Mouse (Mus musculus): ENCODE measurements at regions not wholly inside any gene's neighbourhood (a gene's known extent, or its start where the extent isn't known, plus 50 kb on each side); places are given as distances from the start of the nearest gene placed in this dataset.

DNA sequence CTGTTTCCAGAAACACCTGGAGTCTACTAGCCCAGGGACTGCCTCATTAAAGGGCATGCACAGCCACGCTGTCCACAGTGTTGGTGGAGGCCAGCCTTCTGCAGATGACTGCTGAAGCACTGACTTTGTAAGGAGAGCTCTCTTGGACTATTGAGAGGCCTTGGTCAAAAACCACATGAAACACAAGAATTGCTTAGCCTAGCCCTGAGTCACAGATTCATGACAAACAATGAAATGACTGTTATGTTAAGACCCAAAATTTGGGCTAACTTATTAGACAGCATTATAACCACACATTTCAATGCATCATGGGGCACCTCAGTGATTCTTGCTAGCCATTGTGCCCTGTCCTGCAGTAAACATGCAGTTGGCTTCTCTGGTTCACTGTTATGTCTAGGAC is 202.1 kb upstream of the Klf4 start:
- no peak for DNase-seq (ENCODE audit: low spot score)

DNA sequence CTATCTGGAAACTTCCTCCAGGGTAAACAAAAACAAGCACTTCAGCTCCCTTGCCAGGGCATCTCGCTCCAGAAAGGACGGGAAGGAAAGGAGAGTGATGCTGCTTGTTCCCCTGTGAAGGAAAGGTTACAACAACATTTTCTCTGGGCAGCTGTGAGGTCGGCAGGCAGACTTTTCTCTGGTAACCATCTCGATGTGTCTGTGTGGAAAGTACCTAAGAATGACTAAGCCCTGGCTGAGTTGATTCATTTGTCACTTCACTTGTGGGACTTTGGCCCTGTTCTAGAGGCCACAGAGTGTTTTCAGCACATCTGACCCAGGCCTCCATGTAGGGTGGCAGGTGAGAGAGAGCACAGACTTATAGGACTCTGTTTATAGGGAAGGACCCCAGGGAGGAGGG is 201.0 kb upstream of the Klf4 start:
- no peak for DNase-seq (ENCODE audit: low spot score)

DNA sequence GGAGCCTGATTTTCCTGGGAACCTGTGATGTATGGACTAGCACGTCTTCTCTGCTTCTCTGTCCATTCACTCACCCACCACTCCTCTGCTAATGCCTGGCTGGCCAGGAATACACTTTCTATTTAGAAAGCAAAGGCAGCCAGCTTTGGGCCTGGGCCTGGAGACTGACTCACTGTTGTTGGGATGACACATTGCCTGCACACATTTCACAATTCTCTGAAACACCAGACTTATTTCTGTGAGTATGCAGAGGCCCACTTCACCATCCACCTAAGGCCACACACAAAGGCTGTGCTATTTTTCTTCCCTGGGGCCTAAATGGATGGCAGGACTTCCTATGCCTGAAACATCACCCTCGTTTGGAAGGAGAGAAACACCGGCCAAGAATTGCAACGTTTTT is 199.7 kb upstream of the Klf4 start:
- DNase-seq (ENCODE audit: low spot score) = peak; percentile 39

DNA sequence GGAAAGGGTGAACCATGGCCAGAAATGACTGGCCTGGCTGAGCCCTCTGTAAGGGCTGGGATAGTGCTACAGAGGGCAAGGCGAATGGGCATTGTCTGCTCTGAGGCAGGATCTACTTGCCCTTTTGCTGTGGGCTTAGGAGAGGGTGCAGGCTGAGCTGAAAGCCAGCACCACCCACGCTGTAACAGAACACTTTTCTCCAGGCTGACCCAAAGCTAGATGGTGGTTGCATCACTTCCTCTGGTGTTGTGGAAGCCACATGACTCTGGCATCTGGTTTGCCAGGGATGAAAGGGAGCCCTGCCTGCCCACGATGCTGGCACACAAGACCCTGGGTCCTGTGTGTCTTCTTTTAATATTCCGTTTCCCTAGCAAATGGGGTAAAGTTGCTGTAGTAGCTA is 198.0 kb upstream of the Klf4 start:
- DNase-seq (ENCODE audit: low spot score) = no peak

DNA sequence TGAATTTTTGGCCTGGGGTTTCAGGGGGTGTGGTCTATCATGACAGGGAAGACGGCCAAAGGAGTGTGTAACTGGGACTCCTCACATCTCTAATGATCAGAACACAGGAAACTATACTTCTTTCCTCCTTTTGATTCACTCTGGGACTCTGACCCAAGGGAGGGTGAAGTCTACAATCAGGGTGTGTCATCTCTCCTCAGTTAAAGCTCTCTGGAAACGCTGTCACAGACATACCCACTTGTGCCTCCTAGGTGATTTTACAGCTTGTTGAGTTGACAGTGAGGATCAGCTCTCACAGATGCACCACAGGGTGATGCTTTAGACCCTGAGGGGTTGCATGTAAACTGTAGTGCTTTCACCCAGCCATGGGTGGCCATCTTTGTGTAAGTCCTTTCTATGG is 194.9 kb upstream of the Klf4 start:
- DNase-seq (ENCODE audit: low spot score) = no peak

DNA sequence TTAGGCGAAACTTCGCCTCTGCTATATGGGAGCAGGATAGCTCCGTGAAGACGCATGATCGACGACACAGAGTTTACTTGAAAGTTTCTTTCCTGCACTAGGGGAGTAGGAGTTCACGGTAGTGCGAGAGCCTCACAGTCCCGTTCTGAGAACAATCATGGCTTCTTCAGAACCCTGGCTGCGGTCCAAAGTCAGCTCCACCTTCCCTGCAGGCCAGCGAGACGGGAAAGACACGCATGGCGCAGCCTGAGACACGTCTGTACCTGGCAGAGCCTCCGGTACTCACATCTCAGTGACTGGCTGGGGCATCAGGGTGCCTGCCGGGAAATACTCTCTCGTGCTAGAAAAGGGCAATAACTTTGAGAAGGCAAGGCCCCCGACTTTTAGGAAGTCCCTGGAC is 193.8 kb upstream of the Klf4 start:
- no peak for DNase-seq (ENCODE audit: low spot score)

DNA sequence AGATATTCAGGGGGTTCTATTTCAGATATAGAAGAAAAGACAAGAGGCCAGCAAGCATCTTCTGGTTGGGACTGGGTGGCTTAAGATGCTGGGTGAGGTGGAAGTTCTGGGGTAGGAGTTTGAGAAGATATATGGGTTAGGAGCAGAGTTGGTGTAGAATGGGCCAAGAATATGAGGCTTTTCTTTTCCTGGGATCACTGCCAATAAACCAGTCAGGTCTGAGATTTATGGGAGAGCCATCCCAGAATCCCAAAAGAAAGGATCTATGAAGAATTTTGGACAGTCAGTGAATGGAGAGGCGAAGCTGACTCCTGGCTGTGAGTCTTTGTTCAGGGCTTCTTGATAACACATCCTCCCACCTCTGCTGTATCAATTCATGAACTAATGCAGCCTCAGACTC is 192.0 kb upstream of the Klf4 start:
- no peak for DNase-seq (ENCODE audit: low spot score)

DNA sequence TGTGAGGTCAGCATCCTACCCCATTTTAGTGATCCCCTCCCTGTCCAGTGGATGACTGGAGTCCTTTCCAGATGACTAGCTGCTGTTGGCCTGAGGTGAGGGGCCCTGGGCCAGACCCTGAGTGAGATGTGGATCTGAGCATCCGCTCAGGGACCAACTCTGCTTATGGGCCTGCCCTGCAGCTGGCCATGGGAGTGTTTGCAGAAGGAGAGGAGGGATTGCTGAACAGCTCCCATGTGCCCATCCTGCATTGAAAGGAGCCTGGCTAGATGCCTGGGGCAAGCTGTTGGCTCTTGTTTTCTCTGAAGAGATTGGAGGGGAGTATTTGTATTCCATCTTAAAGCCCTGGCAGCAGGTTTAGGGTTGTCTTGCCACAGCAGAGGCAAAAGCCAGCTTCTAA is 190.9 kb upstream of the Klf4 start:
- DNase-seq (ENCODE audit: low spot score) = no peak

DNA sequence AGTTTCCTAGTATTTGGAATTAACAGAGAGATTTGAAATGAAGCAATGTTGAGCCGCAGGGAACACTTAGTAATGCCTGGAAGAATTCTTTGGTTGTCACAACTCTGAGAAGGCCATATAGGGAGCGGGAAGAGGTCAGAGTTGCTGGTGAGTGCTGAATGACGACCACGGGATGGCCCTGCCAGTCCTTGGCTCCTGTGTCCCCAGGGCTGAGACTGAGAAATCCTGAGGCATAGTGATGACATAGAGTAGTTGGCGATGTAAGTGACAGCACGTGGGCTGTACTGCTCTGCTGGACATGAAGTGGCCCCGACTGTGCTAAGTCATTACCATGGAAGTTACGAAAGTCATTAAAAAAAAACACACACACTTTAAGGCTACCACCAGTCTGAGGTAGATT is 190.1 kb upstream of the Klf4 start:
- DNase-seq (ENCODE audit: low spot score) = no peak

DNA sequence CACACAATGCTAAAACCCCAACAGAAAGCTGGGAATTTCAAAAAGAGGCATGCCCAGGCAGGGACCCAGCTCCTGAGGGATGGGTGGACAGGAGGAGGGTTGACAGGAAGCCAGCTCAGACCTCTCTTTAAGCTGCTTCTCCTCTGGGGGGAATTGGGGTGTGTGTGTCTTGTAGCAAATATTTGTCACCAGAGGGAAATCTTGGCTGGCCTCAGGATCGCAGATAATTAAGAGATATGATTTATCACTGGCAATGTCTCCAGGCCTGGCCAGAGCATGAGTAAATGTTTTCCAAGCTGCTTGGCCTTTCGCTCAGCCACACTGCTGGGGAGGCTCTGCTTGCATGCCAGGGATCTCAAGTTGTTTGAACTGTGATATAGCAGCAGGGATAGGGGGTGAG is 189.6 kb upstream of the Klf4 start:
- DNase-seq (ENCODE audit: low spot score) = no peak

DNA sequence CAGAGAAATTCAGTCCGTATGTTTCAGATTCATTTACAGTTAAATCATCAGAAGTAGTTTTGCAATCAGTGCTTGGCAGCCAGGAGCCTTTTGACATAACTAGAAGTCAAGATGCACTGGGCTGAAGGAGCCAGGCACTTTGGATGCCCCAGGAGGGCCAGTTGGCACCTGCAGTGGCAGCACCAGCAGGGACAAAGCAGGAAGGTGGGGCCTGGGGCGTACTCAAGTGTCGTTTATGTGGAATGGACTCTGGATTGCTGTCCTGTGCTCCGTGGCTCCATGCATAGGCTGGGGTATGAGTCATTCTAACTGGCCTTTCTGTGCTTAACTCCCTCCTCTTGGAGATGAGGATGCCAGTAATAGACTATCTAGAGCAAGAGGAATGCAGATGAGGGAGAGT is 186.2 kb upstream of the Klf4 start:
- DNase-seq (ENCODE audit: low spot score) = no peak

DNA sequence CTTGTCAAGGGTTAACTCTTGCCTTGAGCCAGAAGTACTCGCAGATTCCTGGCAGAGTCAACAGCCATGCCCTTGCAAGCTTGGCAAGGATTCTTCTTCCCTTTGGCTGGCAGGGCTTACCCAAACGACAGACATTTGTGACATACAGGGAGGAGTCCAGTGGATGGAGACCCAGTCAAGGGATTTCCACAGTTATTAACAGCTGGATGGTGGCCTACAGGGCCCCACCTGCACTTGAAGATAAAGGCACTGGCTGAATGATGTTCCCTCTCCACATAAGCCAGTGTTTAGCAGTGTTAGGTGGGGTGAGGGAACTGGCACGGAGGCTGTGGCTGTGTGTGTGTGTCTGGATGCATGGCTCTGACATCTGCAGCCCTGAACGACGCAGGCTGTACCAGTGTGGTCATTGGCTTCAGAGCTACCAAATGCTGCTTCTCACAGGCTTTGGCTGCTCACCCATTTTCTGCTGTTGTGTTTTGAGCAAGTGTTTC is 183.9 kb upstream of the Klf4 start:
- no peak for DNase-seq (ENCODE audit: low spot score)

DNA sequence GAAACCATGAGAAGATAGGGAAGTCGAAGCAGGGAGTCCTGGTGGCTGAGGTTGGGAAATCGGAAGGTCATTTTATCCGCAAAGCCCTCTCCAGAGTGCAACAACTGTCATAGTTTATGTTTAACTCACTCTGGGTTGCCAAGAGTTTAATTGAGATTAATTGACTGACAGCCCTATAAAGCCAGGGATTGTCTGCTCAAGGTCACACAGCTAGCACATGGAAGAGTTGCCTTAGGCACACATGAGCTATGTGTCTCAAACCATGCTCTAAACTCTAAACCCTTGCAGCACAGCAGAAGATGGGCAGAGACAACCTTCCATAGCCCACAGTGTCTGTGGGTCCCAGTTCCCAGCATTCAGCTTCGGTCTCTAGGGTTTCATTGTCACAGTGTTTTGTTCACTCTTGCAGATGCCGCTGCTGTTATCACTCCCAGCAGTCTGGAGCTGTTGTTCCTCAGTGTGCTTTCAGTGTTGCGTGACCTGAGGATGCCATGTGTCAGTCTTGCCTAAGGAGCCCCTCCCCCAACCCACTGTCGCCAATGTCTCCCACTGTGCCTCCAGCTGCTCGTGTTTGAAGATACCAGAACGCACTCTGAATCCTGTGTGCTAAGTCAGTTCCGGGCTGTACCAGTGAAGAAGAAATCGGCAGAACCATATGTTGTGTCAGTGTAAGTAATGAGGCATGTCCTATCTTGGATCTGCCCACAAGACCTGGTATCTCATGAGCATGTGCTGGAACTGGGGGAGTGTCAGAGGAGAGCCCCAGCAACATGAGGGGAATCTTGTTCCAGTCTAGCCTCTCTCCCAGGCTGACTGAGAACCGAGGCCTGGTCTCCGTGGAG is 179.5 kb upstream of the Klf4 start:
- no peak for DNase-seq (ENCODE audit: low spot score)

DNA sequence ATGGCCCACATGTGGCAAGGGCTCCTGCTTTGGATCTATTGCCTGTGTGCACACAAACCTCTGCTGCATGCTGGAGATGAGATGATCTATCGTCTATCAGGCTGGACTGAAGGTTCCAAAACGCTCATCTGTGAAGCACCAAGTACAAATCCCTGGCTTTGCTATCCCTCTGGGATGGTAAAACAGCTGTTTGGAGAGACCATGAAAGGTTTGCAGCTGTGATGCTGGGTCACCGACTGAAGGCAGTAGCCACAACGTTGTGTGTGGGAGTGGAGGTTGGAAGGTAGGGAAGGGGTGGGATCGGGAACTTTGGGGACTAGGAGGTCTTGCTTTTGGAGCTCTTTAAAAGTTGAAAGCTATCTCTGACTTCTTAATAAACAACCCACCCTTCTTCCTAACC is 178.2 kb upstream of the Klf4 start:
- no peak for DNase-seq (ENCODE audit: low spot score)

DNA sequence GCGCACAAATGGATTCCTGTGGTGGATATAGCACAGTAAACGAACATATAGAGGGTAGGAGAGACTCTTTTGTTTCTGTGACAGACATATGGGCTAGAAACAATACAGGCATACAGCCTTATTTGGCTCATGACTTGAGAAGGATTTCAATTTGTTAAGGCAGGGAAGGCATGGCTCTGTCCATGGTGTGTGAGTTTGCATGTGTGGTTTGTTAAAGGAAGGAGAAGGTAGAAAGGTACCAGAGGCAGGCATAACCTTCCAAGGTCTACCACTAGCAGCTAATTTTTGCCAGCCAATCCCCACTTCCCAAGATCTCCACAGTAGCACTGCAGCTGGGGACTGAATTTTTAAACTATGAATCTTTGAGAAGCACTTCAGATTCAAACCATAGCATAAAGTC is 176.5 kb upstream of the Klf4 start:
- DNase-seq (ENCODE audit: low spot score) = no peak

DNA sequence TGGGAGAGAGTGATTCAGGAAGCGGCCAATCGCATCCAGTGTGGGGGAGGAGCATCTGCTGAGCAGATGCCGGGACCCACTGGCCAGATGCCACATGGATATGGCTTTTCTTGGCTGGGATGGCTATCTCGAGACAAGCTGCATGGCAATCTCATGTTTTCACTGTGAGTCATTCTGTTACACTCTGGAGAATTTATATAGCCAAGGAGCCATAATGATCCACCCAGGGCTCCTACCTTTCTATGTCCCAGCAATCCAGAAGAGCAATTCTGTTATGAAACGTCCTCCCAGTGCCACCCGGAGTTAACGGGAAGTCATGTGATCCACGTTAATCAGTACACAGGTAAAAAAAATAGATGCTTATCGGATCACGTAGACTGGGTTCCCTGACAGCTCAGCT is 175.7 kb upstream of the Klf4 start:
- DNase-seq (ENCODE audit: low spot score) = peak; percentile 3

DNA sequence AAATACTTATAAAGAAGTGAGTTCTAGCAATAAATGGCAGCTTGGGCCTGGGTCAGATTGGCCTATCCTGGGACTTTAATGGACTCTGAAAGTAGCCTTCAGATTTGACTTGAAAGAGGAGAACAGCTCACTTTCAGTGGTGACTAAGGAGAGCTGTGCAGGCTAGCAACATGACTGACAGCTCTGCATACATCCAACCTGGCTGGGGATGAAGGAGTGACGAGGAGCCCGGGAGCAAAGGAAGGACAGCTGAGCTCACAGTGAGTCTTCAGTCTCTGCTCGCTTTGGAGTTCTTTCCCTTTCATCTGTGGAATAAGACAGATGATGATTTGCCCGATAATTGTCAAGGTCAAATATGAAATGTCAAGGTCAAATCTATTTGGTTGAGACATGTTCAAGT is 172.7 kb upstream of the Klf4 start:
- no peak for DNase-seq (ENCODE audit: low spot score)

DNA sequence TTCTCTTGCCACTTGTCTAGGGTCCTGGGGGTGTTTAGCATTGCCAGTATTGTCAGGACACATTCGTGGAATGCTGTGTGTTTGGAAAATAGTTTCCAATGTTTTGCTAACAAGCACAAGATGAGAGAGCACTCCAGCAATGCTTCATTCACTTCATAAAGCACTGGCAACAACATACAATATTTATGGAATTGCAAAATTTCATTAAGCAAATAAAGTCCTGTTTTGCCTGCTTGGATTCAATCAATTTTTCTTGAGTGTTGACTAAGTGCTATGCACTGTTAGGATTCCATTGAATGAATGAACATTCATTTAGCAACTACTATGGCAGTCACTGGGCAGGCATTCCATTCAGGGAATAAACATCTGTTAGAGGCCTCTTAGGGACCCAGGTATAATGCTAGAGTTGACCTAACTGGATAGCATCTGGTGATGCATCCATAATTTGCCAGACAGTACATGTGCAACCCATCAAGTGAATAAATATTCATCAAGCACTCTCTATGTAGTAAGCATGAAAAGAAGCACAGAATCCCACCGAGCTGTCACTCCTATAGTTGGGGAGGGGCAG is 171.2 kb upstream of the Klf4 start:
- no peak for DNase-seq (ENCODE audit: low spot score)

DNA sequence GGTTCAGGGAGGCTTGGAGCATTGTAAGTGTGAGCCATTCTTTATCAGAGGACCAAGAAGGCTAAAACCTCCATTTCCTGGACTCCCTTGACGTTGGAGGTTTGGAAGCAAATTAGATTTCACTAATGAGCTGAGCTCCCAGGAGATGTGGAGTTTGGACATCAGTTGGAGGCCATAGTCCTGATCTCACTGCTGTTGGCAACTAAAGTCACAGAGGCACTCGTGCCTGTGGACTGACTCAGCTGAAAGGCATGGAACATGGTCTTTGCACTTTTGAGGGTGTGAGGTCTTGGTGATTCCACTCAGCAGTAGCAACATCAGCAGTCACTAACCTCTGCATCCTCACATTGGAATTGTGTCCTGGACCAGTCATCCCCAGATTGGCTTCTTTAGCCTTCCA is 169.1 kb upstream of the Klf4 start:
- no peak for DNase-seq (ENCODE audit: low spot score)

DNA sequence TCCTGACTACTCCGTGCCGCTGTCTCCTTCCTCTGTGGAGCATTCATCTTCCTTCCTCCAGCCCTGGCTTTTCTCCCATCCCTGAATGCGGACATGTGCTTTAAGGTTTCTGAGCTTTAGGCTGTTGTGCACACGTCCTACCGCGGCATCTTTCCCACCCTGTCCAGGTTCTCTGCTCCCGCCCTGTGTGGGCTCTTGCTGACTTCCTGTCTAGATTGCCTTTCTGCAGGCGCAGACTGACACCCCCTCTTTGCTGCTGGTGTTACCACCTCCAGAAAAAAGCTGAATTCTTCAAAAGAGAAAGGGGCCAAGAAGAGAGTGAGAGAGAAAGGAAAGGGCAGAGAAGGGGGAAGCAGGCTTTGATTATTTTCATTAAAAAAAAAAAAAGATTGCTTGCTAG is 167.7 kb upstream of the Klf4 start:
- DNase-seq (ENCODE audit: low spot score) = no peak

DNA sequence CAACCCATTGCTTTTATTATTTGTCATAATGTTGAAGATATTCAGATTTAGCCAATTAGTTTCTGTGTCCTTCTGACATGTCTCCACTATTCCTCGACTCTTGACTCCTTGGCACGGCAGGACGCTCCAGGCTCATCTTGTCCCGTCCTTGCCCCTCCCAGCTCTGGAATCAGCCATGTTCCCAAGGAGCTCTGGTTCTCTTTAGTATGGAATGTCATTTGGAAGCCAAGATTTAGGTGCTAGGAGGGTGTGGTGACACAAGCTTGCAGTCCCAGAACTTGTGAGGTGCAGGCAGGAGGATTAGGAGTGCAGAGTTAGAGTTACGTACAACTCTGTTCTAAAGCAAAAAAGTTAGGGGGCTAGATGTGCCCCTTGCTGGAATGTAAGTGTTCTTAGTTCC is 166.9 kb upstream of the Klf4 start:
- no peak for DNase-seq (ENCODE audit: low spot score)

DNA sequence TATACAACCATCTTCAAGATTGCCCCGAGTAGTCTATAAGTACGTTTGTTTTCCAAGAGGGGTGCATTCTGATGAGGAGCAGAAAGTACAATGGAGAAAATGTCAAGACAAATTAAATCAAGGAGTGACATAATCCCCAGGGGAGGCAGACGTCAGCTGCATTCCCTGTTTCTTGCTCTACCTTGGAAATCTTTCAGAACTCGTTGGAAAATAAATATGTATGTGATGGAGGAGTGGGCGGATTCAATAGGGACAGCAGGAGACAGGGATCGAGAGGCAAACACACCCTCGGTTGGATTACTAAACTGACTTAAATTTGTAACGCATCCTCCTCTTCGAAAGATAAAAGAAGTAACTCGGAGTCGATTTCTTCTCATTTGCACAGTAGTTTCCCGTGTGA is 164.8 kb upstream of the Klf4 start:
- DNase-seq (ENCODE audit: low spot score) = no peak

DNA sequence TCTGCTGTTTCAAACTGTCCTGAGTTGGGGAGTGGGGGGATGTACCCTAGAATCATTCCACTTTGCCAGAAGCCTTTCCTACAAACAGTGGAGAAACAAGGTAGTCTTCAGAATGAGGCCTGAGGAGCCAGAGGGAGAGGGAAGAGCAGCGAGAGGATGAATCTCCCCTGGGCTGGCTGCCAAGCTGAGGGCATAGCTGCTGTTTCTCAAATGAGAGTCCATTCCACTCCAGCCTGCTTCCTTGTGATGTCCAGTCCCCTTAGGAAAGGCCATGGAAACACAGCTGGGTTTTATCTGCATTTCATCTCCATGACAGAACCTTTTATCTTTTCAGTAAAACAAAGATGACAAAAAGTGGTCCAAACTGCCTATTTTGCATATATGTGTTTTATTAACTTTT is 164.2 kb upstream of the Klf4 start:
- no peak for DNase-seq (ENCODE audit: low spot score)

DNA sequence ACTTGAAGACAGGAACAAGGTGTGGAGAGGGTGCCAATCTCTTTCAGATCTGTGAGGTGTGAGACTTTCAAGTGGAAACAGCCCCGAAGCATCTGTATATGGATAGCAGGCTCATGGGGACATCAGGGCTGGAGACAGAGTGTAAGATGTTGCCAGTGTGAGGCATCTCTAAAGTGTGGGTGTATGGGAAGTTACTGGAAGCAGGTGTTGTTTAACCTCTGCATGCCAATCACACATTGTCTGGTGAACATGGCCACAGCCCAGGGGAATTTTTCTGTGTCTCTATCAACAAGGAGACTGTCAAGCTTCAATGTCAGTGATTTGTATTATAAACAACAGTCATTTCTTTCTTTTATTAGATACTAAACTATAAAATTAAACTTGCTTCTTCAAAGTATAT is 163.0 kb upstream of the Klf4 start:
- no peak for DNase-seq (ENCODE audit: low spot score)
